Mouse (Mus musculus) limb, embryonic 12.5 days (tissue): ENCODE results near the gene Ppm1g. TPM values are rescaled to one million over a fixed set of nuclear protein-coding genes. Genes with fewer than 3 reads are reported as not detected.
A peak's percentile ranks its signal among the peaks of the same experiment; 100 is the strongest.

Experiments used
- ATAC-seq: fragments of 200-750 bp; cut with Nextera tagmentation; 2 replicates; pipeline ENCODE4 v1.8.0; 2017; ENCODE audit warnings: low read depth, moderate TSS enrichment; ENCODE audit not compliant: insufficient number of reproducible peaks, insufficient read depth, low FRiP score, low TSS enrichment
- H3K27ac ChIP-seq: fragments of 300-500 bp; sonication (generic); 2 replicates; pipeline ENCODE4 v1.5.1; 2016; ENCODE audit warnings: mild to moderate bottlenecking, moderate library complexity
- H3K27me3 ChIP-seq: fragments of 300-500 bp; sonication (generic); 2 replicates; pipeline ENCODE4 v1.6.1; 2016; ENCODE audit warnings: mild to moderate bottlenecking, moderate library complexity
- H3K36me3 ChIP-seq: fragments of 300-500 bp; sonication (generic); 2 replicates; pipeline ENCODE4 v1.6.1; 2016; ENCODE audit warnings: mild to moderate bottlenecking, moderate library complexity
- H3K4me1 ChIP-seq: fragments of 300-500 bp; sonication (generic); replicated peaks from 2 replicates; pipeline ENCODE4 v1.6.1; 2016
- H3K4me2 ChIP-seq: fragments of 300-500 bp; sonication (generic); 2 replicates; pipeline ENCODE4 v1.6.1; 2016; ENCODE audit warnings: mild to moderate bottlenecking, moderate library complexity
- H3K4me3 ChIP-seq: fragments of 300-500 bp; sonication (generic); replicated peaks from 2 replicates; pipeline ENCODE4 v1.5.1; 2016; ENCODE audit warnings: mild to moderate bottlenecking
- H3K9ac ChIP-seq: fragments of 300-500 bp; sonication (generic); replicated peaks from 2 replicates; pipeline ENCODE4 v1.6.1; 2016; ENCODE audit warnings: mild to moderate bottlenecking, moderate library complexity
- H3K9me3 ChIP-seq: fragments of 300-500 bp; sonication (generic); 2 replicates; pipeline ENCODE4 v1.6.1; 2016; ENCODE audit warnings: mild to moderate bottlenecking, moderate library complexity
- WGBS: fragments of 180-500 bp; shearing (Covaris S2); methylation state at CpG from one replicate; pipeline ENCODE4 v1.1.7; 2016; 5-methylcytosine and 5-hydroxymethylcytosine counted together
- polyA plus RNA-seq: library from polyadenylated mRNA; unstranded; fragments of >200 nt; fragmentation: Nextera tagmentation; extraction: Ambion mirVana; gene quantifications from 2 replicates; pipeline ENCODE4 v1.2.1, GENCODE M21; 2016

Ppm1g gene
- polyA plus RNA-seq, 1 experiment from 2014 or later: 153 TPM

DNA sequence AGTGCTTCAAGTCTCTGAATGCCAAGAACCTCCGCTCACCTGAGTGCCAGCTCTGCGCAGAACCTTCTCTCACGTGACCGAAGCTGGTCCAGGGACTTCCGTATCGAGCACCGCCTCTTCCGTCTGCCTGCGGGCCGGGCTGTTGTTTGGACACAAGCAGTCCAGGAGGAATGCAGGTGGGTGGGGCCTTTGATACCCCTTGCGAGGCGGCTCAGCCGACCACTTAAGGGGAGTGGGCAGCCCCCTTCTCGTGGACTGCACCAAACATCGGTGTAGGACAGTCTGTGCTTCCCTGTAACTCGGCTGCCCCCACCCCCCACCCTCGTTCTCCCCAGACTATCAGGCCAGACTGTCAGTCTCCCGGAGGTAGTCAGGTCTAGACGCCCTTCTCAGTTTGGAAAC is 66.3 kb downstream of the Ppm1g start, which contains the start of gene Mpv17:
Gene Mpv17, minus strand, starts transcription at position 100 of the 402 bp plus-strand sequence.
- Histone ChIP-seq H3K4me1 (peaks cover 11% of the 10 kb centered on the region), H3K4me3 (peak within 1 kb of the TSS; percentile 63), H3K9me3 (no peaks in the 10 kb centered on the region), H3K9ac (peak within 1 kb of the TSS; percentile 63), H3K36me3 (peaks cover 57% of the 10 kb centered on the region), H3K27ac (peak within 1 kb of the TSS; percentile 79), H3K27me3 (no peaks in the 10 kb centered on the region), H3K4me2 (peak within 1 kb of the TSS; percentile 87)
- under 1% methylated on average over 19 of the region's 19 CpGs for WGBS
- peak; percentile 89 for ATAC-seq

DNA sequence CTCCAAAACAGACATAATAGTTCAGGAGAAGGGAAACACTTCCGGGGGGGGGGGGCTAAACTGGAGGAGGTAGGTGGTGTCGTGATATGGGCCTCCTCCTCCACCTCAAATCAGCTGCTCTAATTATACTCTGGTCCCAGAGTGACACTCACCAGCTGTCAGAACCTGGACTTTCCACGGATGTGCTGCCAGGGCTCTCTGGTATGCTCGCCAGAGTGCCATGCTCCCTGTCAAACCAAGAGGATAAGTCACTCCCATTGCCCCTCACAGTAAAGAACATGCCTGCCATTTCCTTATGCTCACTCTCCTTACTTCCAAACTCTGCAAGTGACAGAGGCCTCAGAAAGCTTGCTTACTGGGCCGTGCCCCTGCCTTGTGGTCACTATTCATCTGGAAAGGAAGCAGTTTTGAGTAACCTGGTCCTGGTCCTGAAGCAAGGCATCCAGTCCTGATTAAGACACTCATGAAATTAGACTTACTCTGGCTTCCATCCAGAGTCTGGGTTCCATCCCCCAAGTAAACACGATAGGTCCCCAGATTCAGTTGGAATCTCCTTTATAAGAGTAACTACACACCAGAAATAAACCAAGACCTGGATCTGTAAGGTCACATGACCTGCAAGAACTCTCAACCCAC is 66.9 kb downstream of the Ppm1g start:
- Histone ChIP-seq H3K4me2 (peak overlapping the region; percentile 87), H3K9me3 (no peaks in the 10 kb centered on the region), H3K4me1 (peaks cover 11% of the 10 kb centered on the region), H3K36me3 (peaks cover 53% of the 10 kb centered on the region), H3K27me3 (no peaks in the 10 kb centered on the region), H3K27ac (peak overlapping the region; percentile 64; the same call in 1 of the 2 replicates), H3K4me3 (peak overlapping the region; percentile 63), H3K9ac (peak overlapping the region; percentile 63)
- 36% methylated on average over 6 of the region's 6 CpGs for WGBS
- peak; percentile 21; the same call in 1 of the 2 replicates for ATAC-seq

Other genes with a start within 250 kb of the Ppm1g start
- 105 and 107 TPM in 2 replicates for gene Atraid, start 172.4 kb downstream of the Ppm1g start, polyA plus RNA-seq
- gene Slc5a6, start 171.8 kb downstream of the Ppm1g start, polyA plus RNA-seq: 11.0 and 12.5 TPM in 2 replicates
- gene Cad, start 165.9 kb downstream of the Ppm1g start, polyA plus RNA-seq: 48.0 and 50.9 TPM in 2 replicates
- gene Dnajc5g, start 114.4 kb downstream of the Ppm1g start, polyA plus RNA-seq: not detected in 2 replicates
- gene Slc30a3, start 112.5 kb downstream of the Ppm1g start, polyA plus RNA-seq: 0.13 and 0.21 TPM in 2 replicates
- 2.1 and 3.6 TPM in 2 replicates for gene Trim54, start 104.0 kb downstream of the Ppm1g start, polyA plus RNA-seq
- not detected in 2 replicates for gene Ucn, start 81.9 kb downstream of the Ppm1g start, polyA plus RNA-seq
- gene Mpv17, start 66.4 kb downstream of the Ppm1g start, polyA plus RNA-seq: 59.4 and 63.0 TPM in 2 replicates
- gene Gm29609, start 40.8 kb downstream of the Ppm1g start, polyA plus RNA-seq: 0.80 and 1.5 TPM in 2 replicates
- gene Gtf3c2, start 40.5 kb downstream of the Ppm1g start, polyA plus RNA-seq: 101 and 108 TPM in 2 replicates
- 149 and 153 TPM in 2 replicates for gene Snx17, start 27.5 kb downstream of the Ppm1g start, polyA plus RNA-seq
- 69.3 and 76.1 TPM in 2 replicates for gene Eif2b4, start 27.3 kb downstream of the Ppm1g start, polyA plus RNA-seq
- gene Zfp513, start 18.4 kb downstream of the Ppm1g start, polyA plus RNA-seq: 16.7 and 19.3 TPM in 2 replicates
- gene Nrbp1, start 20.2 kb upstream of the Ppm1g start, polyA plus RNA-seq: 128 and 138 TPM in 2 replicates
- gene Gm9970, start 20.5 kb upstream of the Ppm1g start, polyA plus RNA-seq: 0.84 TPM in 1 of 2 replicates, not detected in the other
- 24.4 and 26.3 TPM in 2 replicates for gene Krtcap3, start 31.0 kb upstream of the Ppm1g start, polyA plus RNA-seq
- 55.3 and 55.4 TPM in 2 replicates for gene Ift172, start 70.4 kb upstream of the Ppm1g start, polyA plus RNA-seq
- 86.3 and 87.3 TPM in 2 replicates for gene Fndc4, start 75.4 kb upstream of the Ppm1g start, polyA plus RNA-seq
- gene Gckr, start 76.8 kb upstream of the Ppm1g start, polyA plus RNA-seq: 0.45 and 0.74 TPM in 2 replicates
- gene Zfp512, start 231.7 kb upstream of the Ppm1g start, polyA plus RNA-seq: 73.0 and 74.4 TPM in 2 replicates